Mouse (Mus musculus) small intestine, adult 2 months (tissue): ENCODE data around the gene Mccc1. TPM values are rescaled to one million over a fixed set of nuclear protein-coding genes. Genes with fewer than 3 reads are reported as not detected.

ENCODE experiments used
- H3K27ac ChIP-seq: fragments of 200-500 bp; 2 replicates; pipeline ENCODE4 v1.5.1; 2012; ENCODE audit warnings: low read depth, low read length, control low read depth, inconsistent platforms; ENCODE audit not compliant: insufficient read depth
- H3K27me3 ChIP-seq: fragments of 200-500 bp; 2 replicates; pipeline ENCODE4 v1.6.1; 2012; ENCODE audit warnings: mild to moderate bottlenecking, moderate library complexity, low read length, inconsistent platforms; ENCODE audit not compliant: control insufficient read depth, insufficient read depth
- H3K36me3 ChIP-seq: fragments of 200-500 bp; 2 replicates; pipeline ENCODE4 v1.6.1; 2012; ENCODE audit warnings: mild to moderate bottlenecking, low read length, control low read depth, inconsistent platforms; ENCODE audit not compliant: control insufficient read depth, insufficient read depth
- H3K4me1 ChIP-seq: fragments of 200-500 bp; 2 replicates; pipeline ENCODE4 v1.6.1; 2012; ENCODE audit warnings: low read length, inconsistent platforms, mixed read lengths; ENCODE audit not compliant: control insufficient read depth, insufficient read depth, insufficient read length
- H3K4me3 ChIP-seq: fragments of 200-500 bp; 2 replicates; pipeline ENCODE4 v1.5.1; 2012; ENCODE audit warnings: low read depth, mild to moderate bottlenecking, control low read depth, inconsistent platforms, low read length, moderate library complexity
- CTCF ChIP-seq: fragments of 200-500 bp; IDR thresholded peaks from 2 replicates; pipeline ENCODE4 v1.5.1; 2012; ENCODE audit warnings: low read depth, mild to moderate bottlenecking, control low read depth, inconsistent platforms, low read length, moderate library complexity, mixed read lengths; ENCODE audit not compliant: insufficient replicate concordance, insufficient read length; ENCODE audit errors: extremely low read depth
- POLR2A ChIP-seq: fragments of 200-500 bp; IDR thresholded peaks from 2 replicates; pipeline ENCODE4 v1.6.1; 2012; ENCODE audit warnings: low read depth, mild to moderate bottlenecking, control low read depth, inconsistent platforms, low read length, moderate library complexity
- WGBS: fragments of 180-500 bp; shearing (Covaris S2); methylation state at CpG from one replicate; pipeline ENCODE4 v1.1.7; 2018; 5-methylcytosine and 5-hydroxymethylcytosine counted together
- polyA plus RNA-seq: library from polyadenylated mRNA; depleted of rRNA; stranded (reverse); fragments of >200 nt; gene quantifications from 2 replicates; pipeline ENCODE4 v1.2.3, GENCODE M21; 2012; rRNA removed

Gene Mccc1
- polyA plus RNA-seq, result 3.7 and 7.1 TPM in 2 replicates

DNA sequence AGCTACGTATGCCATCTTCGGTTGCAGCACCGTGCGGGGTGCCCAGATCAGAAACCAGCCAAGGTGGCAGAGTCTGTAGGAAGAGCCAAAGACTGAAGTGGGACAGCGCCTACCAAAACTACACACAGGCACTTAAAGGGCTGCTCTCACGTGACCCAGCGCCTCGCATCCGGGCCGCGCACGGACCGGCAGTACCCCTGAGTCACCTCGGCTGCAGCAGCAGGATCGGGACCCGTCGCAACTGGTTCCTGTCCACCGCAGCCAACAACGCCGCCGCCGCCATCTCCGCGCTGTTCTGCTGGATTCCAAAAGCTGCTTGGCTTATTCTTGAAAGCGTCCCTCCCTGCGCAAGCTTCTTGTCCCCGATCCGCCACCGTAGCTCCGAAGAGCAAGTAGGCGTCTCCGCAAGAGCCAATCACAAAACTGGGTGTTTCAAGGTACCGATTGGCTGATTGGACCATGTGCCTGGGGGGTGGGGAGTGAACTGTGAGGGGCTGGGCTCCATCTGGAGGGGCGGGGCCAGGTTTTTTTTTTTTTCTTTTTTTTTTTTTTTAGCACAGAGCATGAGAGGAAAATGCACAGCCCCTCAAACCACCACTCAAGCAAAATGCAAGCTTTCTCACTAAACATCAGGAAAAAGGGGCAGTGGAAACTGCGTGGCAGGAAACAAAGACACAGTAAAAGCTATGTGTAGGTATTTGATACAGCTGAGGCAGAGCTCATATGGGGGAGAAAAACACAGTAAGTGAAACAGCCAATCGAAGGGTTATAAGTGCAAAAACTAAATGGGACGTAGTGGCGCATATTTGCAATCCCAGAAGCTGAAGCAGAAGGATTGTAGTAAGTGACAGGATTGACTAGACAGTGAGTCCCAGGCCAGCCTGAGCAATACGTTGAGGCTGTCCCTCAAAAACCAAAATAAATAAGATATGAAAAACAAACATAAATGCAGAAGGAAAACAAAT lies at the start of gene Mccc1:
TSS of gene Mccc1 (minus strand) at position 404 of the 965 bp plus-strand sequence.
- Histone ChIP-seq H3K27me3 (no peaks in the 10 kb centered on the region), H3K4me1 (no peaks in the 10 kb centered on the region), H3K4me3 (peak within 1 kb of the TSS; percentile 79), H3K36me3 (0 out of 2 replicates have a peak, but pooled peaks cover 1% of the 10 kb centered on the region), H3K27ac (peak within 1 kb of the TSS; percentile 82)
- 1% methylated on average over 39 of the region's 39 CpGs for WGBS
- TF ChIP-seq CTCF, result no peak
- TF ChIP-seq POLR2A, result peak; percentile 72

DNA sequence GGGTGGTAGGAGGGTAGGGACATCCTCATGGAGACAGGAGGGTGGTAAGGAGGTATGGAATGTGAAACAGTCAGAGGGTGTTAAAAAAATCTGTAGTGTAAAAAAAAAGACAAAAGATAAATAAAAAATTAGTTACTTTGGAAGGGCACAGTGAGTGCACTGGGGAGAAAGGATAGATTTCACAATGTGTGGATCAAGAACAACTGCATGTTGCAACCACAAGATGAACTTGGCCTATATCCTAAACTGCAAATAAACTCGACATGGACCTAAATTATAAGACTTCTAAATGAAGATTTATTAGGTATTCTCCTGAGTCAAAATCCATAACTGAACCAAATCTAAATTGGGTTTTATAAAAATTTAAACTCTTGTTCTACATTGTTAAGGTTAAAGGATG lies 48.6 kb upstream of the Mccc1 start:
- Histone ChIP-seq H3K27ac (no peak overlapping the region), H3K4me1 (no peaks in the 10 kb centered on the region), H3K36me3 (no peaks in the 10 kb centered on the region), H3K4me3 (no peak overlapping the region), H3K27me3 (no peaks in the 10 kb centered on the region)
- WGBS, result 67% methylated on average over 1 of the region's 1 CpGs
- TF ChIP-seq CTCF (no peak), POLR2A (no peak)

DNA sequence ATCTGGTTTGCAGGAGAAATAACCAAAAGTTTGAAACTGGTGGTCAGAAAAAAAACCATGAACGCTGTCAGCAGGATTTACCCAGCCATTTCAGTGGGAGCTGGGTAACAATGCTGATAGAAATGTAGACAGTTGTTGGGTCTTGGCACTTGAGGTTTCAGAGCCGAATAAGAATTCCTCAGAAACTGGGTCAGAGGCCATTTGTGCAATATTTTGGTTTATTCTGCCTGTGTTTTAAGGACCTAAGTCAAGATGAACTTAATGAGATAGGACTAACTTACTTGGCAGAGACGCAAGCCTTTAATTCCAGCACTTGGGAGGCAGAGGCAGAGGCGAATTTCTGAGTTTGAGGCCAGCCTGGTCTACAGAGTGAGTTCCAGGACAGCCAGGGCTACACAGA lies 44.6 kb upstream of the Mccc1 start:
- H3K36me3 ChIP-seq, result no peaks in the 10 kb centered on the region
- no peak overlapping the region for H3K4me3 ChIP-seq
- H3K4me1 ChIP-seq, result no peaks in the 10 kb centered on the region
- H3K27ac ChIP-seq, result no peak overlapping the region
- WGBS, result 61% methylated on average over 4 of the region's 4 CpGs
- TF ChIP-seq POLR2A (no peak), CTCF (no peak)
- no peaks in the 10 kb centered on the region for H3K27me3 ChIP-seq

DNA sequence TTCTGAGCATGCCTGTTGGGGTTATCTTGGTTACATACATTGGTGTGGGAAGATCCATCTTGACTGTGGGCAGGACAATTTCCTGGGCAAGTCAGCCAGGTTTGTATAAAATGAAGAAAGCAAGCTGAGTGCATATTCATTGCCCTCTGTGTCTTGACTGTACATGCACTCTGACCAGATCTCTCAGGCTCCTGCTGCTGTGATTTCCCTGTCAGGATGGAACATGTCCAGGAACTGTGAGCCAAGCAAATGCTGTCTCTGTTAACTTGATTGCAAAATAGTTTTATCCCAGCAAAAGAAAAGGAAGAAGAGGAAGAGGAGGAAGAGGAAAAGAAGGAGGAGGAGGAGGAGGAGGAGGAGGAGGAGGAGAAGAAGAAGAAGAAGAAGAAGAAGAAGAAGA lies 44.0 kb upstream of the Mccc1 start:
- no peaks in the 10 kb centered on the region for H3K36me3 ChIP-seq
- no peaks in the 10 kb centered on the region for H3K4me1 ChIP-seq
- no peak overlapping the region for H3K4me3 ChIP-seq
- no peak for TF ChIP-seq CTCF
- no peak for TF ChIP-seq POLR2A
- no peaks in the 10 kb centered on the region for H3K27me3 ChIP-seq
- no peak overlapping the region for H3K27ac ChIP-seq

DNA sequence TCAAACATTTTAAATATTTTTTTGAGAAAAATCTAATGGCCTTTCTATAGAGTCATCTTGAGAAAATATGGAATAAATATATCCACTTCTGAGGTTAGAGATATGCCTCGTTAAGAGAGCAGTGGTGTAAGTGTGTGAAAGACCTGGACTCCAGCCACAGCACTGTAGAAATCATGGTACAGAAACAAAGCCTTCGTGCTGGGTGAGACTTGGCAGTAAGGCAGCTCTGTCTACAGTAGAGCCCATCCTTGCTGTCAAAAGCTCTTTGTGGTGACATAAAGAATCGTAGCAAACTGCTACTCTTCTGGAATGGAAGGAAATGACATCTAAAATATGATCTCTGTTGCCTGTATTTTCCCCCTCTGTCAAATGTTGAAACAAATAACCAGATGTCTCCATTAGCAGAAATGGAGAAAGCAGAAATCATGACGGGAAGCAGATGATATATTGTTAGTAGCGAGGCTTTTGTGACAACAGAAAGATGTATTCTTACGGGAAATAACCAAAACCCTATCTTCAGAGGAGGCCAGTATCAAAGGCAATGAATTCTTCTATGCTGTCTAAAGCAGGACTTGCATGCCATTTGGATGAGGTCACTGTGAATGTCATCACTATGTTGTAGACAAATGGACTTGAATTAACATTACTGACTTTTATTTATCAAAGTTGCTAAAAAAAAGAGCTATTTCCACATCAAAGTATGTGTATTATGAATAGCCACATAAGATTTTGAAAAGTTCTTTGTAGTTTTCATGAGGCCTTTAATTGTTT lies 31.4 kb upstream of the Mccc1 start:
- TF ChIP-seq POLR2A (no peak), CTCF (no peak)
- no peaks in the 10 kb centered on the region for H3K4me1 ChIP-seq
- H3K27me3 ChIP-seq, result no peaks in the 10 kb centered on the region
- H3K36me3 ChIP-seq, result no peaks in the 10 kb centered on the region
- 63% methylated on average over 6 of the region's 6 CpGs for WGBS
- no peak overlapping the region for H3K4me3 ChIP-seq
- no peak overlapping the region for H3K27ac ChIP-seq

DNA sequence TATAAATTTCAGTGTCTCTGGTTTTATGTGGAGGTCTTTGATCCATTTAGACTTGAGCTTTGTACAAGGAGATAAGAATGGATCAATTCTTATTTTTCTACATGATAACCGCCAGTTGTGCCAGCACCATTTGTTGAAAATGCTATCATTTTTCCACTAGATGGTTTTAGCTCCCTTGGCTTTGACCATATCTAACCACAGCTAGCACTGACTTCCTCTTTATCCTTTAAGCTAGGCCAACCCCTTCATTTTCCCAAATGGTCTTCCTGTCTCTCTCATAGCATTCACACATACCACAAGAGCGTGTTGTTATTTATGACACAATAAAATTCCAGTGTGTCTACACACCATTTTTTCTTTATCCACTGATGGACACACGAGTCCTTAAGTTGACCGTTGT lies 29.5 kb upstream of the Mccc1 start:
- H3K4me1 ChIP-seq, result no peaks in the 10 kb centered on the region
- H3K4me3 ChIP-seq, result no peak overlapping the region
- H3K36me3 ChIP-seq, result no peaks in the 10 kb centered on the region
- no peak overlapping the region for H3K27ac ChIP-seq
- TF ChIP-seq POLR2A (no peak), CTCF (no peak)
- 82% methylated on average over 4 of the region's 4 CpGs for WGBS
- H3K27me3 ChIP-seq, result no peaks in the 10 kb centered on the region

DNA sequence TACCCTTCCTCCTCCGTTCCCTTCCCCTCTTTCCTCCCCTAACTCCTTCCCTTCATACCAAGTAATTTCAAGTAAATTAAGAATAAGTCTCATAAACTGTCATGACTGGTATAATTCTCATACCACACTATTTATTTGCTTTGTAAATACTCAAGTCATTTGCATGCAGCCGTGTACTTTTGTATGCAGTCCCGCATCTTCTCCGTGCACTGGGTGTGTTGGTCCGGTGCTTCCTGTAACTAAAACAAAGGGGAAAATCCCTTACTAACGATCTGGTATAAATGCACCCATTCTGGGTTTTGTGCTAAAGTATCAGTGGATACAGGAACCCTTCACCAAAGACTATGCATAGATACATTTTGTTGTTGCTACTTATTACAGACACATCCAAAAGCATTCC lies 25.3 kb upstream of the Mccc1 start:
- H3K27ac ChIP-seq, result no peak overlapping the region
- no peaks in the 10 kb centered on the region for H3K27me3 ChIP-seq
- 68% methylated on average over 6 of the region's 6 CpGs for WGBS
- no peaks in the 10 kb centered on the region for H3K36me3 ChIP-seq
- TF ChIP-seq POLR2A (no peak), CTCF (no peak)
- H3K4me3 ChIP-seq, result no peak overlapping the region
- H3K4me1 ChIP-seq, result no peaks in the 10 kb centered on the region
